Mouse (Mus musculus): ENCODE measurements at regions not wholly inside any gene's neighbourhood (a gene's known extent, or its start where the extent isn't known, plus 50 kb on each side); places are given as distances from the start of the nearest gene placed in this dataset.

DNA sequence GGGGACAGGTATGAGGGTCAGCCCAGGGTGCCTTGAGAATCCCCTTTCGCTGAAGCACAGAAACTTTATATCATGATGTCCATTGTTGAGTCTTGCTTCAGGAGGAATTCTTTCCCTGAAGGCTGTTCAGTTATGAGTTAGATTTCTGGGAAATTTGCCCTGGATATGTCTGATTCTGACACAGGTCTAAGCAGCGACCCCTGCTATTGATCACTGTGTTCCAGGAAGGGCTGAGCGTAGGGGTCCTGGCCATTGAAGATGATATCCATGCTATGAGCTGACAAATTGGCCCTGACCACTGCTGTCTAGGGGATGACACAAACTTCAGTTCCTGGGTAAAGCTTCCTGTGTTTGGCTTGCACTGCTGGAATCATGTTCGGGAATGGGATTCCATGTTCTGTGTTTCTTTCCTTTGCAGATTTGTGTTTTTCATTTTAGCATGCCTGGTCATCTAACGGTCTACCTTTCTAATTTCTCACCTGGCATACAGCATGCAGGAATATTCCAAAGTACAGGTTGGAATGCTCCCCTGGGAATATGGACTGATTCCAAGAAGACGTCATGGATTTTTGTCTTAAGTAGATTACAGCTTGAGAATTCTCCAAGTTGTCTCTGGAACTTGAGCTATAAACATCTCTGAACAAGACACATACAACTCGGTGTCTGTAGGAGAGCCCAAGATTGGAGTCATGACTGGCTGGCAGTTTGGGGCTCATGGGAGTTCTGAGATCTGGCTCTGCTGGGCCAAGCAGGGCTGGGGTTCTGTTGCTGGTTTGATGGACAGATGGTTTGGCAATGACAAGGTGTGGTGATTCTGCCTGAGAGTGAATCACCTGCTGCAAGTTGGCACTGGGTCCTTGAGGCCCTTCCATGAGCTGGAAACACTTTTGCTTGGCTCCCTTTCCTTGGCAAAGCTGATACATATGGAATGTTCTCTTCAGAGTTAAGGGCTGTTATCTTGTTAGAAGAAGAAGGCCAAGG, 104.4 kb downstream of the Ttc32 start:
- Histone ChIP-seq H3K4me1 (replicated peaks) (no peaks in the 10 kb centered on the region), H3K4me2 (no peak overlapping the region), H3K27me3 (no peaks in the 10 kb centered on the region), H3K36me3 (no peaks in the 10 kb centered on the region), H3K27ac (no peak overlapping the region), H3K9ac (no peak overlapping the region), H3K9me3 (replicated peaks) (no peaks in the 10 kb centered on the region), H3K4me3 (replicated peaks) (no peak overlapping the region)
- 73% methylated on average over 7 of the region's 7 CpGs for WGBS (ENCODE audit: insufficient replicate concordance)
- DNase-seq (no peak), ATAC-seq (ENCODE audit: low read depth) (no peak)

- H3K36me3 ChIP-seq: no peaks in the 10 kb centered on the region
- H3K4me3 ChIP-seq (replicated peaks): no peak overlapping the region
- no peaks in the 10 kb centered on the region for H3K4me1 ChIP-seq (replicated peaks)
- H3K4me2 ChIP-seq: no peak overlapping the region
- H3K27me3 ChIP-seq: no peaks in the 10 kb centered on the region
- no peak for ATAC-seq (ENCODE audit: low read depth)
- H3K9ac ChIP-seq: no peak overlapping the region
- no peak for DNase-seq
- no peak overlapping the region for H3K27ac ChIP-seq
- H3K9me3 ChIP-seq (replicated peaks): no peaks in the 10 kb centered on the region
Observed at GRCm38 (mm10) chr12:9151001-9151400, 121.2 kb downstream of the Ttc32 start.

GRCm38 (mm10) chr12:9151426-9151825, 121.6 kb downstream of the Ttc32 start:
- Histone ChIP-seq H3K9ac (no peak overlapping the region), H3K4me2 (no peak overlapping the region), H3K36me3 (no peaks in the 10 kb centered on the region), H3K4me1 (replicated peaks) (no peaks in the 10 kb centered on the region), H3K9me3 (replicated peaks) (no peaks in the 10 kb centered on the region), H3K27ac (no peak overlapping the region), H3K4me3 (replicated peaks) (no peak overlapping the region), H3K27me3 (no peaks in the 10 kb centered on the region)
- DNase-seq (no peak), ATAC-seq (ENCODE audit: low read depth) (no peak)
- WGBS (ENCODE audit: insufficient replicate concordance): 49% methylated on average over 1 of the region's 1 CpGs

DNA sequence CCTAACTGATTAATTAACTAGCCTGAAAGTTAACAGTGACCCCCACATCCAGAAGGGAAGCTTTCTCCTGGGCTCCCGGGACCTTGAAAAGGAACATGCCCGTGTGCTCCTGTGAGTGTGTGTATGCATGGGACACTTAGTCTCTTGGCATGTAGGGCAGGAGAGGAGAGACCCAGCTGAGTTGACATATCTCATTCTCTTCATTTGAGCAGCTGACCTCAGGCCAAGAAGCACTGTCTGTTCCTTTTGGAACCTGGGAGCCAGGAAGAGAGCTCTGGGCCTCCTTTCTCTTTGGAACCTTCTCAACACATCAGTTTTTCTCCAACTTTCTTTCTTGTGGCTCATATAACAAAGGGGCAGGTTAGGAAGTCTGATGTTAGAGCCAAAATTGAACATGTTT, 124.7 kb downstream of the Ttc32 start:
- DNase-seq (no peak), ATAC-seq (ENCODE audit: low read depth) (no peak)
- Histone ChIP-seq H3K4me1 (replicated peaks) (no peaks in the 10 kb centered on the region), H3K9me3 (replicated peaks) (no peaks in the 10 kb centered on the region), H3K36me3 (no peaks in the 10 kb centered on the region), H3K27me3 (no peaks in the 10 kb centered on the region), H3K4me2 (no peak overlapping the region), H3K27ac (no peak overlapping the region), H3K4me3 (replicated peaks) (no peak overlapping the region), H3K9ac (no peak overlapping the region)
- 47% methylated on average over 2 of the region's 2 CpGs for WGBS (ENCODE audit: insufficient replicate concordance)

DNA sequence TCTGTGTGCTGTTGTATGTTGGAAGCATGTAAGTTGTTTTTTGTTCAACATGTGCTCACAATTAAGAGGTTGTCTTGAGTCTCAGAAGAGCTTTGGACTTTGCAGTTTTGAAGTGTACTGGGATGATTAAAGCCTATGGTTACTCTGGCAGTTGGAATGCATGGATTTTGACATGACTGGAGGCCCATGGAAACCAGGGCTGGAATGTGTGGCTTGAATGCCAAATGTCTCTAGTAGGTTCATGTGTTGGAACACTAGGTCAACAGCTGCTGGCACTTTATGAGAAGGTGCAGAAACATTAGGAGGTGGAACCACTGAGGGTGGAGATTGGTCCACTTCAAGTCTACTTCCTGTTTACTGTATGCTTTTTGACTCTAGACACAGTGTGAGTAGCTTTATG, 127.0 kb downstream of the Ttc32 start:
- Histone ChIP-seq H3K27ac (no peak overlapping the region), H3K4me2 (no peak overlapping the region), H3K4me1 (replicated peaks) (no peaks in the 10 kb centered on the region), H3K4me3 (replicated peaks) (no peak overlapping the region), H3K9me3 (replicated peaks) (no peaks in the 10 kb centered on the region), H3K27me3 (no peaks in the 10 kb centered on the region), H3K9ac (no peak overlapping the region), H3K36me3 (no peaks in the 10 kb centered on the region)
- no peak for ATAC-seq (ENCODE audit: low read depth)
- DNase-seq: no peak

DNA sequence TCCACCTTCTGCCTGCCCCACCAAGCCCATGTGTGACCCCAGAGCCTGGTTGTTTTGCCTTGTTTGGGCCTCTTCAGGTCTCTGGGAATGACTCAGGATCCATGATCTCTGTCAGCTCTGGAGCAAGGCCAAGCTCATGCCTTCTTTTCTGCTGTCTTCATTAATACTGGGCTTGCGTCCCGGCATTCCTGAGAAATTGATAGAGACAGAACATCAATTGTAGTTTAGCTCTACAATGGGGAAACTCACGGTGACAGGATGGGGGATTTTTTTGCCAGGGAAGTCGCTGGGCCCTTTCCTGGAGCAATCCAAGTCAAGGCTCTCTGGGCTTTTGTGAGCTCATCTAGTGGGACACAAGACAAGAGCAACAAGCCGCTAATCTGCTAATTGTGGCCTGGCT, 129.0 kb downstream of the Ttc32 start:
- WGBS (ENCODE audit: insufficient replicate concordance): 69% methylated on average over 5 of the region's 5 CpGs
- DNase-seq (no peak), ATAC-seq (ENCODE audit: low read depth) (no peak)
- Histone ChIP-seq H3K9ac (no peak overlapping the region), H3K9me3 (replicated peaks) (no peaks in the 10 kb centered on the region), H3K4me1 (replicated peaks) (no peaks in the 10 kb centered on the region), H3K27ac (no peak overlapping the region), H3K36me3 (no peaks in the 10 kb centered on the region), H3K4me2 (no peak overlapping the region), H3K4me3 (replicated peaks) (no peak overlapping the region), H3K27me3 (no peaks in the 10 kb centered on the region)

GRCm38 (mm10) chr12:9165367-9165940, 135.7 kb downstream of the Ttc32 start:
- Histone ChIP-seq H3K9ac (no peak overlapping the region), H3K4me2 (no peak overlapping the region), H3K4me3 (replicated peaks) (no peak overlapping the region), H3K36me3 (no peaks in the 10 kb centered on the region), H3K27ac (no peak overlapping the region), H3K9me3 (replicated peaks) (no peaks in the 10 kb centered on the region), H3K27me3 (no peaks in the 10 kb centered on the region), H3K4me1 (replicated peaks) (no peaks in the 10 kb centered on the region)
- ATAC-seq (ENCODE audit: low read depth) (no peak), DNase-seq (no peak)
- WGBS (ENCODE audit: insufficient replicate concordance): 63% methylated on average over 4 of the region's 4 CpGs

- Histone ChIP-seq H3K36me3 (no peaks in the 10 kb centered on the region), H3K27ac (no peak overlapping the region), H3K4me2 (no peak overlapping the region), H3K9me3 (replicated peaks) (no peaks in the 10 kb centered on the region), H3K4me3 (replicated peaks) (no peak overlapping the region), H3K4me1 (replicated peaks) (no peaks in the 10 kb centered on the region), H3K9ac (no peak overlapping the region), H3K27me3 (no peaks in the 10 kb centered on the region)
- ATAC-seq (ENCODE audit: low read depth) (0 out of 2 replicates have a peak, but pooled peaks have one; percentile 33), DNase-seq (no peak)
- WGBS (ENCODE audit: insufficient replicate concordance): 44% methylated on average over 10 of the region's 10 CpGs
Observed at GRCm38 (mm10) chr12:9166218-9166908, 136.6 kb downstream of the Ttc32 start.

GRCm38 (mm10) chr12:9169008-9169407, 139.2 kb downstream of the Ttc32 start:
- Histone ChIP-seq H3K4me3 (replicated peaks) (no peak overlapping the region), H3K36me3 (no peaks in the 10 kb centered on the region), H3K9me3 (replicated peaks) (no peaks in the 10 kb centered on the region), H3K27ac (no peak overlapping the region), H3K4me2 (no peak overlapping the region), H3K9ac (no peak overlapping the region), H3K4me1 (replicated peaks) (no peaks in the 10 kb centered on the region), H3K27me3 (no peaks in the 10 kb centered on the region)
- ATAC-seq (ENCODE audit: low read depth): peak; percentile 72
- 34% methylated on average over 3 of the region's 3 CpGs for WGBS (ENCODE audit: insufficient replicate concordance)
- DNase-seq: no peak

DNA sequence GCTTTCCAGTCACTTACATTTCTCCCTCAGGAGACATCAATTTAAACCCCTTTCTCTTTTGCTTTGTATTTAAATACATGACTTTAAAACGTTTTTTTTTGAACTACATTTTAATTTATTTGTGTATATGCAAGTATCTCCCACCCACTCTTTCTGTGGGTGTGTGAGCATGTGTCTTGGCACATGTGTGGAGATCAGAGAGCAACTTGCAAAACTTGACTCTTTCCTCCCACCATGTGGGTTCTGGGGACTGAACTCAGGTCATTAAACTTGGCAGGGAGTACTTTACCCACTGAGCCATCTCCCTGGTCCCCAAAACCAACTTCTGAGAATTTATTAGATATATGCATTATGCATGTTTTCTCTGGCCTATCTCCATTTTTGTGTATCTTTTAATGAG, 143.9 kb downstream of the Ttc32 start:
- no peak overlapping the region for H3K27ac ChIP-seq
- no peak overlapping the region for H3K4me3 ChIP-seq (replicated peaks)
- no peaks in the 10 kb centered on the region for H3K27me3 ChIP-seq
- H3K9me3 ChIP-seq (replicated peaks): no peaks in the 10 kb centered on the region
- no peak overlapping the region for H3K4me2 ChIP-seq
- ATAC-seq (ENCODE audit: low read depth) (no peak), DNase-seq (no peak)
- no peaks in the 10 kb centered on the region for H3K4me1 ChIP-seq (replicated peaks)
- no peak overlapping the region for H3K9ac ChIP-seq
- WGBS (ENCODE audit: insufficient replicate concordance): 0% methylated on average over 1 of the region's 1 CpGs
- no peaks in the 10 kb centered on the region for H3K36me3 ChIP-seq

GRCm38 (mm10) chr12:9174327-9174726, 144.5 kb downstream of the Ttc32 start:
- H3K4me2 ChIP-seq: no peak overlapping the region
- H3K36me3 ChIP-seq: no peaks in the 10 kb centered on the region
- H3K27me3 ChIP-seq: no peaks in the 10 kb centered on the region
- DNase-seq: no peak
- no peaks in the 10 kb centered on the region for H3K9me3 ChIP-seq (replicated peaks)
- H3K4me3 ChIP-seq (replicated peaks): no peak overlapping the region
- WGBS (ENCODE audit: insufficient replicate concordance): 62% methylated on average over 9 of the region's 9 CpGs
- no peak overlapping the region for H3K27ac ChIP-seq
- no peak for ATAC-seq (ENCODE audit: low read depth)
- H3K9ac ChIP-seq: no peak overlapping the region
- H3K4me1 ChIP-seq (replicated peaks): no peaks in the 10 kb centered on the region
